Mouse (Mus musculus): ENCODE measurements around the gene Dock1. TPM values are rescaled to one million over a fixed set of nuclear protein-coding genes. Genes with fewer than 3 reads are reported as not detected.

Dock1 gene
- total RNA-seq, 1 experiment from 2014 or later = 12.0 TPM

DNA sequence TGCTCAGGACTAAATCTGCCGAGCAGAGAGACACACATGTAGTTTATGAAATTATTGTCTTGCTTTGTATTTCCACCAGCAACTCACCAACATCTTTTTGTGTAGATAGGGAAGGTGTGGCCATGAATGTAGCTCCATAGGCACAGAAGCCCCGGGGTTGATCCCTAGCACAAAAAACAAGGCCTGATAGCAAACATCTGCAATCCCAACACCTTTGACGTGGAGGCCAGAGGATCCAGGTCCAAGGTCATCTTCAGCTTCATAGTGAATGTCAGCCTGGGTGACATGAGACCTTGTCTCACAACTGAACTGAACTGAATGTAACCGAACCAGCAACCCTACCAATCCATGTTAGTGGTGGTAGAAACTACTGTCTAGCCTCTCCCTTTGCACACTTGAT is 116.7 kb downstream of the Dock1 start:
- ATAC-seq (replicated peaks; ENCODE audit: insufficient number of reproducible peaks, low FRiP score, low TSS enrichment, poor library complexity, severe bottlenecking) = no peak

- ATAC-seq (replicated peaks; ENCODE audit: insufficient number of reproducible peaks, low FRiP score, low TSS enrichment, poor library complexity, severe bottlenecking) = no peak
These were observed 124.4 kb downstream of the Dock1 start for GRCm38 (mm10) chr7:134794889-134795288.

- no peak for ATAC-seq (replicated peaks; ENCODE audit: insufficient number of reproducible peaks, low FRiP score, low TSS enrichment, poor library complexity, severe bottlenecking)
These were observed 129.6 kb downstream of the Dock1 start for GRCm38 (mm10) chr7:134800079-134800478.

DNA sequence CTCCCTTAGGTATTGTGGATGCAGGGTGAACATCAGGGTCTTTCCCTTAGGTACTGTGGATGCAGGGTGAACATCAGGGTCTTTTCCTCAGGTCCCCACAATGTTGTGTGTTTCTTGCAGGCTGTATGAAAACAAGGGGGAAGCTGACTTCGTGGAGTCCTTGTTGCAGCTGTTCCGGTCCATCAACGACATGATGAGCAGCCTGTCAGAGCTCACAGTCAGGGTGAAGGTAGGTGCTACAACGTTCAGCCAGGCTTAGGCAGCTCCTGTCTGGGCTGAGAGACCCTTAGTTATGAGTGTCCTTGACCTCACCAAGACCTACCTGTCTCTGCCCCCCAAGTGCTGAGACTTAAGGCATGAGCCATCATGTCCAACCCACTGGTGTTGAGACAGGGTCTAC is 134.0 kb downstream of the Dock1 start:
- no peak for ATAC-seq (replicated peaks; ENCODE audit: insufficient number of reproducible peaks, low FRiP score, low TSS enrichment, poor library complexity, severe bottlenecking)

DNA sequence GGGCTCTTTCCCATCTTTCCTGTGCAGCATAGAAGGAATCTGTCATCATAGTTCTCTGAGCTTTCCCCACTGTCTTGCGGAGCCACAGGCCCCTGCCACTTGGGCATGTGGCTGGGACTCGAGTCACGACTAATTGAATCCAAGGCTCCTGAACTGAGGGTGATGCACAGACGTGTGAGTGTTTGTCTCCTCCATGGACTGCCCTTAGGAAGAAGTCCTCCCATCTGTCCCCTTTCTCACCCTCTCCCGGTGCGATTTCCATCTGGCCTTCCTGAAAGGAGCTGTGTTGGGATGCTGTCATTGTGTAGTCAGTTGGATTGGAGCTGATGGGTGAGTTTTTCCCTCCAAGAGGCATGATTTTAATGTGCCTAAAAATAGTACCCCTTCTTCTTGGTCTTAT is 136.3 kb downstream of the Dock1 start:
- no peak for ATAC-seq (replicated peaks; ENCODE audit: insufficient number of reproducible peaks, low FRiP score, low TSS enrichment, poor library complexity, severe bottlenecking)

DNA sequence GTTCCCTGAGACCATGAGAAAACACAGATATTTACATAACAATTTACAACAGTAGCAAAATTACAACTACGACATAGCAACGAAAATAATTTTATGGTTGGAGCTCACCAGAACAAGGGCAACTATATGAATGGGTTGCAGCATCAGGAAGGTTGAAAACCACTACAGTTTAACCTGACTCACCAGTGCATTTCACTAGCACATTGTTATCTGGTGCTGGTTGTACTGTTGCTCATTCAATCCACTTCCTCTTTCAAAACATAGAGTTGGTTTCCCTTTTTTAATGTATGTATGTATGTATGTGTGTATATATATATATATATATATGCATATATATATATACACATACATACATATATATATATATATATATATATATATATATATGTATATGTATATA is 138.0 kb downstream of the Dock1 start:
- ATAC-seq (replicated peaks; ENCODE audit: insufficient number of reproducible peaks, low FRiP score, low TSS enrichment, poor library complexity, severe bottlenecking) = no peak

DNA sequence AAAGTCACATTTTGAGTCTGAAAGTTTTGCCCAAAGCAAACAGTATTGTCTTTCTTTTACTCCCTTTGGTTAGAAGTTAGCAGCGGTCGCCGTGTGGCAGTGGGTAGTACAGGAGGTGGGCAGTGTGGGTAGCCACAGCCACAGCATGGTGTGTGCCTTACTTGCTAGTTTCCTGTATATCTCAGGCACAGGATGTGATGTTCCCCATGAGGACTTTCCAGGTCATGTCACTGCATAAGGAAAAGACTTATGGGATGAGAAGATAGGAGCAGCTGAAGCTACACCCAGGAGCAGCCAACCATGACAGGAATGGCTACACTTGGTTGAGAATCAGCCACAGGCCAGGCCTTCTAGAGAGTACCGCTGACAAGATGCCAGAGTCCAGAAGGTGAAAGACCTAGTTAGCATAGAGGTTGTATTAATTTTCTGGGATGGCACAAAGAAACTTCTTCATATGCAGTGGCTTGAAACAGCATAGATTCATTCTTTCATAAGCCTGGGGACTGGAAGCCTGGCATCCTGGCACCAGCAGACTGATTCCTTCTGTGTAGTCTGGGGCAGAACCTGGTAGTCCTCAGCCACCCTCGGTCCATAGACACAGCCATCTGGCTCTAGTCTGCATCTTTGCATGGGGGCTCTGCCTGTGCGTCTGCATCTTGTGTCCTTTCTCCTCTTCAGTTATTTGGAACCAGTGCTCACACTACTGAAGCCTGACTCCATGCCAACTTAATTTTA is 139.0 kb downstream of the Dock1 start:
- no peak for ATAC-seq (replicated peaks; ENCODE audit: insufficient number of reproducible peaks, low FRiP score, low TSS enrichment, poor library complexity, severe bottlenecking)

DNA sequence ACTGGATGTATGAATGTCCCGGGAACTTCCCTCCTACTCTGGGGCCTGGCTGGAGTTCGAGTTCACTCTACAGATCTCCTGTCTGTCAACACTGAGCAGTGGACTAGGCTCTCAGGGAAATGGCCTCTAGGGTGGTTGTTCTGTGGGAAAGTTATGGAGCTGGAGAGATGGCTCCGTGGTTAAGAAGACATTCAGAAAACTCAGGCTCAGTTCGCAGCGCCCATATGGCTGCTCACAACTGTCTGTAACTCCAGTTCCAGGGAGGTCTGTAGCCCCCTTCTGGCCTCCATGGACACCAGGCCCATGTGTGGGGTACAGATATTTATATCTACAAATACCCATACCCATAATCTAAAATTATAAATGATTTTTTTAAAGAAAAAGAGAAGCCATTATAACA is 148.0 kb downstream of the Dock1 start:
- no peak for ATAC-seq (replicated peaks; ENCODE audit: insufficient number of reproducible peaks, low FRiP score, low TSS enrichment, poor library complexity, severe bottlenecking)

- no peak for ATAC-seq (replicated peaks; ENCODE audit: insufficient number of reproducible peaks, low FRiP score, low TSS enrichment, poor library complexity, severe bottlenecking)
These were observed 150.8 kb downstream of the Dock1 start for GRCm38 (mm10) chr7:134821264-134821663.

DNA sequence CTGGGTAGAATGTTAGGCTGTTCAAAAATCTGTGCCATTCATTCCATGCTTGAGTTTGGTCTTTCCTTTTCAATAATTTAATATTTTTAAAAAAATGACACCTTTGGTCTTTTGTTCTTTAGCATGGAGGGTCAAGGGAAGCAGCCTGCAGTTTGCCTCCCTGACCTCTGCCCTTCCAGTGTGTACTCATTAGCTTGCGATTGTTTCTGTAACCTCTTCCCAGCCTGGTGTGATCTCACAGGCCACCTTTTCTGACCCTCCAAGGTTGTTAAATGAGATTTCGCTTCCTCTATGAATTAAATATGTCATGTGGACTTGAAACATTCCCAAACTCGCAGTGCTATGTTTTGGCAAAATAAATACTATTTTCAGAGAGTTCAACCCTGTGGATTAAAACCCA is 151.6 kb downstream of the Dock1 start:
- ATAC-seq (replicated peaks; ENCODE audit: insufficient number of reproducible peaks, low FRiP score, low TSS enrichment, poor library complexity, severe bottlenecking) = no peak

DNA sequence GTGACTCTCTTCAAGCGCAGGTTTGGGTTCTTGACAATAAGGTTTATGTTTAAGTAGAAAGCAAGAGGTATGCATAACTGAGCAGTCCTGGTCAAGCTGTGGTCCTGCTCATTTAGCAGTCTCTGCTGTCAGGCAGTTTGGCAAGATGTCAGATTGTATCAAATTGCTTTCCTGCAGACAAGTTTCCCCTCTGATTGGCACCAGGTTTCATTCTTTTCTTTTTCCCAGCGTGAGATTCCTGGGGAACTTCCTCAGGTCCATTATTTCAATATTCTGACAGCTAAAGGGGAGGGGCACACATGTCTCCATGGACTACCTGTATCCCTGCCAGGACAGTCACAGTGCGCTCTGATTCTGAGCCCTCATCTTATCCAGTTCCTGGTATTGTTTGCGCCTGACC is 153.4 kb downstream of the Dock1 start:
- ATAC-seq (replicated peaks; ENCODE audit: insufficient number of reproducible peaks, low FRiP score, low TSS enrichment, poor library complexity, severe bottlenecking) = no peak

- ATAC-seq (replicated peaks; ENCODE audit: insufficient number of reproducible peaks, low FRiP score, low TSS enrichment, poor library complexity, severe bottlenecking) = no peak
These were observed 169.6 kb downstream of the Dock1 start for GRCm38 (mm10) chr7:134840066-134840465.

DNA sequence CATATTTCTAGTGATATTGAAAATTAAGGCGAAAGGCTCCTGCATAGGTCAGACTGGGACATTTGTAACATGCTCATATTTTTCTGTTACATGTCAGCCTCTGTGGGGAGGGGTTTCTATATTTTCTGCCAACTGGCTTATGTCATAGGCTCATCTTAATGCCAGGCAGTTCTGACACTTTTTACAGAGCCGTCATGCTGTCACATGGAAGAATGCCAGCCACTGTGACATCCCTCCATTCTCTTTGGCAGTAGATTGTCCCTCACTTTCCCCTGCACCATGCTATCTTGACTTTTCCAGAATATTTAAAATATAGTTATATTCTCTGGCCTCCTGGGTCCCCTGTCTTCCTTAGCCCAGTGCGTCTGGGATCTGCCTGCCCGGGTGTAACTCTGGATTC is 172.3 kb downstream of the Dock1 start:
- ATAC-seq (replicated peaks; ENCODE audit: insufficient number of reproducible peaks, low FRiP score, low TSS enrichment, poor library complexity, severe bottlenecking) = no peak

DNA sequence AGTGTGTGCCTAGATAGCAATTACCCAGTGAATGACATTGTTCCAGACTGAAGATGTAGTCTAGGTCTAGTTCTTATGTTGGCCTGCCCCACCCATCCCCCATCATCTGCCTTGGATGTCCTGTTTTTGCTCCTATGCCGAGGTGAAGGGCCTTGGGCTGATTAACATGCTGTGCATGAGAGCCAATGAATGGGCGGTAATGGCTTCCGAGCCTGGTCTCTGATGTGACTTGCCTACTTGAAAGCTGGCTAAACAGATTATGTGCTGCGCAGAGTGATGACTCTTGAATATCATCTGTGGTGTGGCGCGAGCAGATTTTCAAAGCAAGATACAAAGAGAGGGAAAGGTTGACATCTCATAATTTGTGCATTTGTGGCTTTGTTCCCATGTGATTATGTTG is 191.5 kb downstream of the Dock1 start:
- no peak for ATAC-seq (replicated peaks; ENCODE audit: insufficient number of reproducible peaks, low FRiP score, low TSS enrichment, poor library complexity, severe bottlenecking)

DNA sequence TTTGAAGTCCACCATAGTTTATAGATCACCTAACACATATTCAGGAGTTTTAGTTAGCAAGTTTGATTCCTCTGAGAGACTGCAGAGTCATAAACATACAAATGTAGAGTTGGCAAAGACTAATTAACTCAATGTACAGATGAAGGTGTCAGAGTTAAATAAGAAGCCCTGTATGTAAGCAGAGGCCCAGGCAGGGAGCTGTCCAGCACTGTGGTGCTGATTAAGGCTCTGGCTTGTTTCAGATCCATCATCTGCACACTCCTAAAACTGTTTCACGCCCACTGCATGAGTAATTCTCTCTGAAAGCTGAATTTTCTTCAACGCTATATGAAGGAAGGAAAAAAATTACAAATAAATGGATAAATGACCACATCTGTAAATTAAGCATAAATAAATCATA is 193.7 kb downstream of the Dock1 start:
- ATAC-seq (replicated peaks; ENCODE audit: insufficient number of reproducible peaks, low FRiP score, low TSS enrichment, poor library complexity, severe bottlenecking) = no peak

DNA sequence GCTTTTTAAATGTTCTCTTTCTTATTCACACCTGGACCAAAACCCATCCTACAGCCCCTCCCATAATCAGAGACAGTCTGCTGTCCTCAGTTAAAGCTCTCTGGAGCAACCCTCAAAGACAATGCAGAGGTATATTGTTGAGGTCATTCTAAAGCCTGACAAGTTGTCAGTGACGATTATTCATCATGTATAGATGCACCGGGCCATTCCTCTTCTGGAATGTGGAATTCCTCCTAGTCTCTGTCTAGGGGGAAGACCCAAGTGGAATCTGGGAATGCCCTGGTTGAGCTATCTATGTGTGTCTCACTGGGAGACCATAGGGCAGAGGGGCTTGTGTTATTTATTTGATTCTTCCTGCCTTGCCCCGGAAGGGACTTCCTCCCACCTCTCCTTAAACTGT is 202.1 kb downstream of the Dock1 start:
- no peak for ATAC-seq (replicated peaks; ENCODE audit: insufficient number of reproducible peaks, low FRiP score, low TSS enrichment, poor library complexity, severe bottlenecking)

DNA sequence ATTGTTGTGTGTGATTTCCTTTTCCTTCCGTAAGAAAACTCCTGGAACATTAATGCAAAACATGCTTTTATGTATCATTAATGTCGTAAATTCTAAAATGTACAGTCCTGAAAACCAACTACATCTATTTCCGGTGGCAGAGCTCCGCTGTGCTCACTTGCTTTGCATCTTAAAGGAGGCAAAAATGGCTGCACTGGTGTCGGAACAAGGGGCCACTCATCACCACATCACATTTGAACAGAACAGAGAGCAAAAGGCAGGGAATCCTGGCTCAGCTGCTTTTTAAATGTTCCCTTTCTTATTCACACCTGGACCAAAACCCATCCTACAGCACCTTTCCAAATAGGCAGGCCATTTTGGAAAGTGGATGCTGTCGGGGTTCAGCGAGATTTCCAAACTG is 202.5 kb downstream of the Dock1 start:
- ATAC-seq (replicated peaks; ENCODE audit: insufficient number of reproducible peaks, low FRiP score, low TSS enrichment, poor library complexity, severe bottlenecking) = no peak

GRCm38 (mm10) chr7:134878985-134879384 is 208.5 kb downstream of the Dock1 start:
- no peak for ATAC-seq (replicated peaks; ENCODE audit: insufficient number of reproducible peaks, low FRiP score, low TSS enrichment, poor library complexity, severe bottlenecking)

GRCm38 (mm10) chr7:134880431-134880830 is 210.0 kb downstream of the Dock1 start:
- no peak for ATAC-seq (replicated peaks; ENCODE audit: insufficient number of reproducible peaks, low FRiP score, low TSS enrichment, poor library complexity, severe bottlenecking)

DNA sequence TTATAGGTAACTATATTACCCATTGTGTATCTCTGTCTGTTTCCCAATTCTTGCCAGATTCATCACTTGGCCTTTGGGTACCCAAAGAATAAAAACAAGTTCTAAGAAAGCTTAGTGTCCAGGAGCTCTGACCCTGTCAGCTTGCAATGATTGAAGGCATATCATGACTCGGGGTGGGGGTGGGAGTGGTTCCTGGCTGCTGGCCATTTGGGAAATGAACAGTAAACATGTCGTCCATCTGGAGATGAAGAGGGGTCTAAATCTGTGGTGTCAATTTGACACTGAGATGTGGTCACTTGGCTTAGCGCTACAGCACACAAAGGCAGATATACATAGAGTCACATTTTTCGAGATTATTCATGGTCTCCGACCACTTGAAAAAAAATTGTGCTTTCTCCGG is 213.1 kb downstream of the Dock1 start:
- no peak for ATAC-seq (replicated peaks; ENCODE audit: insufficient number of reproducible peaks, low FRiP score, low TSS enrichment, poor library complexity, severe bottlenecking)

DNA sequence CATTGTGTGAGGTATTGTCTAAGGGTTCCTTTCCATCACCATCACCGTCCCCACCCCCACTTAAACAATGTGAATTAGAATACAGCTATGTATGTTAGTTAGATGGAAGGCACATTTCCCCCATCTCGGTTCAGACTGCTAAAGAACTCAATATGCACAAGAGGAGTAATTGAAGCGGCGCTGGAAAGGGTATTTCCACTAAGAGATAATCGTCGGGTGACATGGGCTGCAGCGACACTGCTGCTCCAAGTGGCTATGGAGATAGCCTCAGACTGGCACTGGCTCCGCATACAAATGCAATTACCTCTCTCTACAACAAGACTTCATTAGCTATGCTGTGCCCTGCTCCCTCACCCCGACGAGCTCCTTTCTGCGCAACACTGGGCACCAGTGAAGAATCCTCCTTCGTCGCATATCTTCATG is 222.0 kb downstream of the Dock1 start:
- ATAC-seq (replicated peaks; ENCODE audit: insufficient number of reproducible peaks, low FRiP score, low TSS enrichment, poor library complexity, severe bottlenecking) = no peak
